Mouse (Mus musculus) kidney, postnatal 10 days (tissue): ENCODE results near the gene Wtip.
A peak's percentile ranks its signal among the peaks of the same experiment; 100 is the strongest.
"Not testable (repeated sequence)": the region's sequence is repeated elsewhere in the genome, so short reads cannot be mapped to it uniquely, and the experiment has no call there.

Experiments
- DNase-seq: peaks from one replicate; pipeline ENCODE4 v3.0.0; 2021; ENCODE audit warnings: mixed read lengths

The Wtip gene

GRCm38 (mm10) chr7:34133117-34133762, at the start of gene Wtip:
TSS of gene Wtip (minus strand) at chr7:34133268.
- peak; percentile 96 for DNase-seq

GRCm38 (mm10) chr7:34176241-34176640, 43.2 kb upstream of the Wtip start:
- not testable (repeated sequence) for DNase-seq

- DNase-seq: no peak
Observed at GRCm38 (mm10) chr7:34172251-34172650, 39.2 kb upstream of the Wtip start.

GRCm38 (mm10) chr7:34169454-34169853, 36.4 kb upstream of the Wtip start, which contains the start of gene Uba2:
TSS of gene Uba2 (minus strand) at chr7:34169599.
- no peak for DNase-seq

- peak; percentile 96 for DNase-seq
Observed at GRCm38 (mm10) chr7:34168470-34169251, 35.6 kb upstream of the Wtip start.

- DNase-seq: no peak
Observed at GRCm38 (mm10) chr7:34167766-34168469, 34.9 kb upstream of the Wtip start.

GRCm38 (mm10) chr7:34166850-34167249, 33.8 kb upstream of the Wtip start:
- peak; percentile 28 for DNase-seq

GRCm38 (mm10) chr7:34165999-34166398, 32.9 kb upstream of the Wtip start:
- DNase-seq: no peak

GRCm38 (mm10) chr7:34164671-34165070, 31.6 kb upstream of the Wtip start:
- no peak for DNase-seq

GRCm38 (mm10) chr7:34159167-34159566, 26.1 kb upstream of the Wtip start:
- no peak for DNase-seq

GRCm38 (mm10) chr7:34157994-34158393, 24.9 kb upstream of the Wtip start:
- DNase-seq: no peak

GRCm38 (mm10) chr7:34147193-34147592, 14.1 kb upstream of the Wtip start:
- DNase-seq: no peak

GRCm38 (mm10) chr7:34141123-34141522, 8.1 kb upstream of the Wtip start:
- DNase-seq: no peak

- no peak for DNase-seq
Observed at GRCm38 (mm10) chr7:34139493-34139892, 6.4 kb upstream of the Wtip start.

GRCm38 (mm10) chr7:34134336-34134735, 1.3 kb upstream of the Wtip start:
- no peak for DNase-seq

GRCm38 (mm10) chr7:34132355-34133079, 551 bp downstream of the Wtip start:
- peak; percentile 69 for DNase-seq

GRCm38 (mm10) chr7:34131959-34132354, 1.1 kb downstream of the Wtip start:
- DNase-seq: no peak

- no peak for DNase-seq
Observed at GRCm38 (mm10) chr7:34131118-34131517, 1.9 kb downstream of the Wtip start.

GRCm38 (mm10) chr7:34126291-34126690, 6.8 kb downstream of the Wtip start:
- no peak for DNase-seq

- no peak for DNase-seq
Observed at GRCm38 (mm10) chr7:34125346-34125745, 7.7 kb downstream of the Wtip start.

GRCm38 (mm10) chr7:34122987-34123720, 9.9 kb downstream of the Wtip start:
- no peak for DNase-seq

GRCm38 (mm10) chr7:34120636-34121035, 12.4 kb downstream of the Wtip start:
- not testable (repeated sequence) for DNase-seq
